Mouse (Mus musculus) liver, embryonic 13.5 days (tissue): ENCODE measurements at regions not wholly inside any gene's neighbourhood (a gene's known extent, or its start where the extent isn't known, plus 50 kb on each side); places are given as distances from the start of the nearest gene placed in this dataset.

ENCODE experiments used
- ATAC-seq: fragments of 200-750 bp; cut with Nextera tagmentation; 2 replicates; pipeline ENCODE4 v1.8.0; 2017; ENCODE audit warnings: low read depth, mild to moderate bottlenecking, moderate number of reproducible peaks, moderate library complexity
- DNase-seq: peaks from one replicate; pipeline ENCODE4 v3.0.0; 2022
- H3K27ac ChIP-seq: fragments of 300-500 bp; sonication (generic); 2 replicates; pipeline ENCODE4 v1.5.1; 2015; ENCODE audit warnings: moderate library complexity, mild to moderate bottlenecking, inconsistent platforms
- H3K27me3 ChIP-seq: fragments of 300-500 bp; sonication (generic); 2 replicates; pipeline ENCODE4 v1.6.1; 2015; ENCODE audit warnings: mild to moderate bottlenecking, inconsistent platforms
- H3K36me3 ChIP-seq: fragments of 300-500 bp; sonication (generic); 2 replicates; pipeline ENCODE4 v1.6.1; 2015; ENCODE audit warnings: mild to moderate bottlenecking, inconsistent platforms
- H3K4me1 ChIP-seq: fragments of 300-500 bp; sonication (generic); replicated peaks from 2 replicates; pipeline ENCODE4 v1.6.1; 2015; ENCODE audit warnings: inconsistent platforms
- H3K4me2 ChIP-seq: fragments of 300-500 bp; sonication (generic); 2 replicates; pipeline ENCODE4 v1.6.1; 2015; ENCODE audit warnings: inconsistent platforms, mild to moderate bottlenecking, moderate library complexity
- H3K4me3 ChIP-seq: fragments of 300-500 bp; sonication (generic); replicated peaks from 2 replicates; pipeline ENCODE4 v1.5.1; 2015; ENCODE audit warnings: mild to moderate bottlenecking, inconsistent platforms
- H3K9ac ChIP-seq: fragments of 300-500 bp; sonication (generic); 2 replicates; pipeline ENCODE4 v1.6.1; 2015; ENCODE audit warnings: mild to moderate bottlenecking, inconsistent platforms
- H3K9me3 ChIP-seq: fragments of 300-500 bp; sonication (generic); replicated peaks from 2 replicates; pipeline ENCODE4 v1.6.1; 2016; ENCODE audit warnings: inconsistent platforms
- WGBS: fragments of 180-500 bp; shearing (Covaris S2); methylation state at CpG from one replicate; pipeline ENCODE4 v1.1.7; 2015; ENCODE audit not compliant: insufficient replicate concordance; 5-methylcytosine and 5-hydroxymethylcytosine counted together

DNA sequence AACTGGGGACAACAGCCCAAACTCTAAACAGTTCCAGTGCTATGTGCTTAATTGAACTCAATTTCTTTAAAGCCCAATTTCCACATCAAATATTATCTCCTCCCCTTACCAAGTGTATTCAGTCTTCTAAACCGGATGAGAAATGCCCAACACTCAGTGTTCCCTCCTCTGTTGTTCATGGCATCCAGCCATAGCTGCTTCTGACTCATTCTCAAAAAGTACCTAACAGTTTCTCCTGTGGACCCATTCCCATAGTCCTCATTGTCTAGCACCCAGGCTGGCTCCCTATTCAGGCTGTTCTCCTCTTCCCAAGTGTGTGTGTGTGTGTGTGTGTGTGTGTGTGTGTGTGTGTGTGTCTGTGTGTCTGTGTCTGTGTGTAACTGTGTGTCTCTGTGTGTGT is 478.7 kb downstream of the Pdcd6ip start:
- Histone ChIP-seq H3K36me3 (no peaks in the 10 kb centered on the region), H3K4me2 (no peak overlapping the region), H3K27me3 (no peaks in the 10 kb centered on the region), H3K4me1 (no peaks in the 10 kb centered on the region), H3K4me3 (no peak overlapping the region), H3K9ac (no peak overlapping the region), H3K27ac (no peak overlapping the region), H3K9me3 (no peaks in the 10 kb centered on the region; the same call in 1 of the 2 replicates)
- DNase-seq (no peak), ATAC-seq (no peak)
- 53% methylated on average over 1 of the region's 1 CpGs for WGBS

DNA sequence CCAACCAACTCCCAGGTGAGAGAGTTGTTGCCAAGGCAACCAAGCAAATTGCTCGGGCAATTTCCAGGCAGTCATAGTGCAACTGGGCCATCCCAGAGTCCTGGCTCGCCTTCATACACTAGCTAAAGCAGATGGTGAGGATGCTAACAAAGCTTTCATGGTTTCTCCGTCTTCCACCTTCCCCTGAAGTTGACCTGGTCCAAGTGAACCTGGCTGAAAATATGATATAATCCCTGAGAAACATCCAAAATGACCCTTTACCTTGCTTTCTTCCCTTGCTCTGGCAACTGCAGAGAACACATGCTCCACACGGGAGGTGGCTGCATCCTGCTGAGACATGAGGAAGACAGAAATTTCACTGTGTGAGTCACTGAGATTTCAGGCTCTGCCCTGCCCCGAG is 494.1 kb downstream of the Pdcd6ip start:
- Histone ChIP-seq H3K4me2 (no peak overlapping the region), H3K4me3 (no peak overlapping the region), H3K27me3 (no peaks in the 10 kb centered on the region), H3K4me1 (no peaks in the 10 kb centered on the region), H3K36me3 (no peaks in the 10 kb centered on the region), H3K27ac (no peak overlapping the region), H3K9me3 (peaks cover 14% of the 10 kb centered on the region; the same call in 1 of the 2 replicates), H3K9ac (no peak overlapping the region)
- WGBS: 56% methylated on average over 5 of the region's 5 CpGs
- no peak for ATAC-seq
- no peak for DNase-seq

DNA sequence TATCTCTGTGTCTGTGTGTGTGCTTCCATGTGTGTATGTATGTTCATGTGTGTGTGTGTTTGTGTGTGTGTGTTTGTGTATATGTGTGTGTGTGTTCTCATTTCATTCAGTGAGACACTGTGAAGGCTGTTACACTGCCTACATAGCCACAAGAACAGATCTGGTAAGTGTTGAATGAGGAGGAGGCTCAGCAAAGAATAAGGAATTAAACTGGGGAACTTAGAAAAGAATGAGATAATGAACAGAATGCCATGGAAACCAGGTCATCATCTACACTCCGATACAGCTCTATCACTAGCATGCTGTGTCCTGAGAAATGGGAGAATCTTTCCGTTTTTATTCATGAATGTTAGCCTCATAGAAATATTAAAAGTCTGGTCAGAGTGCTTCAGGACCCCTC is 495.7 kb downstream of the Pdcd6ip start:
- Histone ChIP-seq H3K27me3 (no peaks in the 10 kb centered on the region), H3K4me2 (no peak overlapping the region), H3K4me3 (no peak overlapping the region), H3K9me3 (peaks cover 14% of the 10 kb centered on the region; the same call in 1 of the 2 replicates), H3K36me3 (no peaks in the 10 kb centered on the region), H3K27ac (no peak overlapping the region), H3K9ac (no peak overlapping the region), H3K4me1 (no peaks in the 10 kb centered on the region)
- DNase-seq: no peak
- WGBS: 69% methylated on average over 2 of the region's 2 CpGs
- no peak for ATAC-seq

- Histone ChIP-seq H3K27me3 (no peaks in the 10 kb centered on the region), H3K4me1 (no peaks in the 10 kb centered on the region), H3K9ac (no peak overlapping the region), H3K36me3 (no peaks in the 10 kb centered on the region), H3K27ac (no peak overlapping the region), H3K4me3 (no peak overlapping the region), H3K9me3 (peaks cover 8% of the 10 kb centered on the region; the same call in 1 of the 2 replicates), H3K4me2 (no peak overlapping the region)
- DNase-seq (no peak), ATAC-seq (no peak)
- WGBS: 55% methylated on average over 4 of the region's 4 CpGs
Observed at GRCm38 (mm10) chr9:113208181-113208580, 499.9 kb downstream of the Pdcd6ip start.

DNA sequence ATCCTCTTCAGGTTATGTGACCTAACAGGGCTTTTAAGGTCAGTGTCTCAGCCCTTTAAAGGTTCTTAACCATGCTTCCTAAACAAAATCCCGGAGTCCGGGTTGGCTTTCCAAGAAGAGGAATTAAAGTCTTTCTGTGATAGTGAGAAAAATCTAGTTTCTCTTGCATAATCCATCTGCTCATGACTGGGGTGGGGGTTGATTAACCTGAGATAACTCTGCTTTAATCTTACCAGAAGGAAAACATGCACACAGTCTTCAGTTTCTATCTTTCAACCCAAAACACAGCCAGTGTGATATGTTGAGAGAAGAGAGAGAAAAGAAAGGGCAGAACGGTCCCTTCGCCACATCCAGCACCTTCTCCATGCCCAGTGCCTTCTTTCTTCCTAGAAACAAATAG is 508.8 kb downstream of the Pdcd6ip start:
- Histone ChIP-seq H3K4me2 (no peak overlapping the region), H3K36me3 (no peaks in the 10 kb centered on the region), H3K9me3 (peaks cover 2% of the 10 kb centered on the region; the same call in 1 of the 2 replicates), H3K4me3 (no peak overlapping the region), H3K9ac (no peak overlapping the region), H3K27me3 (no peaks in the 10 kb centered on the region), H3K27ac (no peak overlapping the region), H3K4me1 (no peaks in the 10 kb centered on the region)
- no peak for ATAC-seq
- DNase-seq: no peak
- WGBS: 69% methylated on average over 4 of the region's 4 CpGs

GRCm38 (mm10) chr9:113195556-113195955 is 512.5 kb downstream of the Pdcd6ip start:
- no peak overlapping the region for H3K27ac ChIP-seq
- ATAC-seq (no peak), DNase-seq (no peak)
- 65% methylated on average over 4 of the region's 4 CpGs for WGBS
- no peaks in the 10 kb centered on the region for H3K36me3 ChIP-seq
- peaks cover 5% of the 10 kb centered on the region; the same call in 1 of the 2 replicates for H3K9me3 ChIP-seq
- no peak overlapping the region for H3K4me2 ChIP-seq
- no peak overlapping the region for H3K4me3 ChIP-seq
- H3K9ac ChIP-seq: no peak overlapping the region
- no peaks in the 10 kb centered on the region for H3K4me1 ChIP-seq
- no peaks in the 10 kb centered on the region for H3K27me3 ChIP-seq

DNA sequence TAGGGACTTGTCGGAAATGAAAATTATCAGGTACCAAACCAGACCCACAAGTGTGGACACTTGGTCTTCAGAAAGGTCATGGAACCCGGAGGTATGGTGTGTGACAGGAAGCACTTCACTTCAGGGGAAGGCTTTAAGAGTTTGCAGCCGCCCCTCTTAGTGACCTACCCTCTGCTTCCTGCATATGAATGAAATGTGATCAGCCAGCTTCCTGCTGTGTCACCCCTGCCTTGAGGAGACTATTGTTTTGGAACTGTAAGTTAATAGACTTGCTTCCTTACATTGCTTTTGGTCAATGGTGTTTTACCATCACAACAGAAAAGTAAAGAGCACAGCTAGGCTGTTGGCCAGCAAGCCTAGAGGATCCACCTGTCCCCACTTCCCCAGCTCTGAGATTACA is 515.3 kb downstream of the Pdcd6ip start:
- H3K4me2 ChIP-seq: no peak overlapping the region
- H3K27ac ChIP-seq: no peak overlapping the region
- ATAC-seq (no peak), DNase-seq (no peak)
- H3K4me1 ChIP-seq: no peaks in the 10 kb centered on the region
- WGBS: 30% methylated on average over 3 of the region's 3 CpGs
- H3K27me3 ChIP-seq: no peaks in the 10 kb centered on the region
- H3K36me3 ChIP-seq: no peaks in the 10 kb centered on the region
- H3K9ac ChIP-seq: no peak overlapping the region
- H3K9me3 ChIP-seq: peaks cover 7% of the 10 kb centered on the region; the same call in 1 of the 2 replicates
- H3K4me3 ChIP-seq: no peak overlapping the region

DNA sequence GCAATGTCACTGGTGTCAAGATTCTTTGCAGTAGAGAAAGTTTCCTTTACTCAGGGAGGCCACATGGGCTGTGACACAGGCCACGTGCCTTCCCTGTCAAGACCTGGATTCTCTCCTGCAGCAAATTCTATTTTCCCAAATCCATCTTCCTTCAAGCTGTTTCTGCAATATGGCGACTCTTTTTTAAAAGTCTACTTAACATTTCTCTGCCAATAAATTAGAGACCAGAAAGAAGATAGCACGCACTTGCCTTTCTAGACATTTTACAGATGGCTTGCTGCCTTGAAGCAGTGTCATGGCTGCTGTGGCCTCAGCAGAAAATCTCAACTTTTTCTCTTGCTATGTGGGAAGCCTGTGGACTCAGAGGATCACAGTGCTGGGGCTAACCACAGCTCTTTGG is 516.9 kb downstream of the Pdcd6ip start:
- ATAC-seq (no peak), DNase-seq (no peak)
- no peaks in the 10 kb centered on the region for H3K36me3 ChIP-seq
- no peaks in the 10 kb centered on the region for H3K4me1 ChIP-seq
- 59% methylated on average over 3 of the region's 3 CpGs for WGBS
- no peak overlapping the region for H3K27ac ChIP-seq
- H3K4me2 ChIP-seq: no peak overlapping the region
- H3K27me3 ChIP-seq: no peaks in the 10 kb centered on the region
- H3K9ac ChIP-seq: no peak overlapping the region
- H3K9me3 ChIP-seq: peaks cover 10% of the 10 kb centered on the region; the same call in 1 of the 2 replicates
- H3K4me3 ChIP-seq: no peak overlapping the region

- Histone ChIP-seq H3K9ac (no peak overlapping the region), H3K4me2 (no peak overlapping the region), H3K4me1 (no peaks in the 10 kb centered on the region), H3K27me3 (no peaks in the 10 kb centered on the region), H3K27ac (no peak overlapping the region), H3K9me3 (0 out of 2 replicates have a peak, but pooled peaks cover 4% of the 10 kb centered on the region), H3K4me3 (no peak overlapping the region), H3K36me3 (no peaks in the 10 kb centered on the region)
- ATAC-seq (no peak), DNase-seq (no peak)
- 63% methylated on average over 8 of the region's 8 CpGs for WGBS
Observed at GRCm38 (mm10) chr9:113181182-113181581, 526.9 kb downstream of the Pdcd6ip start.

DNA sequence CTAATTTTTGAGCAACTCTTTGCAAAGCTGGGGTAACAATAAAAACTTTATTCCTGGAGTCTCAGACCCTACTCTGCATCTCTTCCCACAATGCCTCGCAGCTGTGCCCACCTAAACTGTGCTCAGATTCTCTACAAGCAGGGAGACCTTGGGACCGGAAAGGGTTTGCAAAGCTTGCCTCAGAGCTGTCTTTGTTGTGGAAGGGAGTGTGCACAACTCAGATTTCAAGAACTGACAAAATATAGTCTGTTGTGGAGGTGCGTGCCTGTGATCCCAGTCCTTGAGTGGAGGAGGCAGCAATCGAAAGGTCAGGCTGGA is 530.2 kb downstream of the Pdcd6ip start:
- Histone ChIP-seq H3K36me3 (no peaks in the 10 kb centered on the region), H3K4me1 (no peaks in the 10 kb centered on the region), H3K9ac (no peak overlapping the region), H3K4me3 (no peak overlapping the region), H3K27ac (no peak overlapping the region), H3K4me2 (no peak overlapping the region), H3K27me3 (no peaks in the 10 kb centered on the region), H3K9me3 (0 out of 2 replicates have a peak, but pooled peaks cover 4% of the 10 kb centered on the region)
- whole genome bisulfite sequencing: 79% methylated on average over 4 of the region's 4 CpGs
- ATAC-seq (no peak), DNase-seq (no peak)

DNA sequence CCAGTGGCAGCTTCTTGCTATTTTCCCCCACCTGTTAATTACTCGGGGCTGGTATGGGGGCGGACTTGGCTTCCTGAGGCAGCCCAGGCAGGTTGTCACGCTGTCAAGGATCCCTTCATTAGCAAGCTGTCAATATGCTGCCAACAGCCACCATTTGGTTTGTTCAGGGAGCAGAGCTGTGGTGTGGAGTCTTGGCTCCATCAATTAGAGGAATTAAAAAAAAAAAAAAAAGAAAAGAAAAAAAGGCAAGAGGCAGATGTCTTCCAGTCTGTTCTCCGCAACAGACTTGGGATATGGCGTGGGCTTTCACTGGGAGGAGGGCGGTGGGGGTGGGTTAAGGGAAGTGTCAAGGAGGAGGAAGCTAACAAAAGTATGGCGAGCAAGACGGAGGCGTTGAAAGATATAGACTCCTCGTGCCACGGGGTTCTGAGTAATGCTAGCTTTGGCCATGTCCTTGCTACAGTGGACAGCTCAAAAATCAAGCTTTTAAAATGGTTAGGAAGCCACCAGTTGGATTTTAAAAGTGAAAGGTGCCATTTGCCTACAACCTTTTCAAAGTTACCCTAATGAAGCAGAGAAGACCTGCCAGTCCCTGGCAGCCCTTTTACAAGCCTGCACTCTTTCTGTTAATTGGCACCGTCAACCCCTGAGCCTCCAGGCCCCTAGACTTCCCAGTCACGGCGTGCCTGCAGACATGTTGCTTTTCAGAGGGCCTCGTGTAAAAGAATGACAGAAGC is 530.7 kb downstream of the Pdcd6ip start:
- ATAC-seq (no peak), DNase-seq (no peak)
- Histone ChIP-seq H3K4me3 (no peak overlapping the region), H3K9me3 (0 out of 2 replicates have a peak, but pooled peaks cover 4% of the 10 kb centered on the region), H3K27me3 (no peaks in the 10 kb centered on the region), H3K9ac (no peak overlapping the region), H3K27ac (no peak overlapping the region), H3K36me3 (no peaks in the 10 kb centered on the region), H3K4me1 (no peaks in the 10 kb centered on the region), H3K4me2 (no peak overlapping the region)
- 44% methylated on average over 15 of the region's 15 CpGs for WGBS

GRCm38 (mm10) chr9:113171767-113172405 is 536.2 kb downstream of the Pdcd6ip start:
- no peak overlapping the region for H3K4me2 ChIP-seq
- no peak for DNase-seq
- no peak overlapping the region for H3K27ac ChIP-seq
- no peak overlapping the region for H3K9ac ChIP-seq
- no peak for ATAC-seq
- WGBS: 51% methylated on average over 5 of the region's 5 CpGs
- H3K36me3 ChIP-seq: no peaks in the 10 kb centered on the region
- no peaks in the 10 kb centered on the region for H3K9me3 ChIP-seq
- H3K27me3 ChIP-seq: no peaks in the 10 kb centered on the region
- H3K4me3 ChIP-seq: no peak overlapping the region
- no peaks in the 10 kb centered on the region for H3K4me1 ChIP-seq
